Mouse (Mus musculus): ENCODE data around the gene Skiv2l. TPM values are rescaled to one million over a fixed set of nuclear protein-coding genes. Genes with fewer than 3 reads are reported as not detected.

Gene Skiv2l
- polyA plus RNA-seq, 1 experiment = 12.7 TPM

DNA sequence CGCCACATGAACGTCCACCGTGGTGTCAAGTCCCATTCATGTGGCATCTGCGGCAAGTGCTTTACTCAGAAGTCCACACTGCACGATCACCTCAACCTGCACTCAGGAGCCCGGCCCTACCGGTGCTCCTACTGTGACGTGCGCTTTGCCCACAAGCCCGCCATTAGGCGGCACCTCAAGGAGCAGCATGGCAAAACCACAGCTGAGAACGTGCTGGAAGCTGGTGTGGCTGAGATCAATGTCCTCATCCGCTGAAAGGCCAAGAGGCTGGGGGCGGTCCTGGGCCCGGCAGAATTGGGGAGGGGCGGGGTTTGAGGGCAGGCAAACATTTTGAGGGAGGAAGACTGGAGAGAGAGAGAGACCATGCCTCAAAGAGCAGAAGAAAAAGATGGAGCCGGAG, 46.4 kb upstream of the Skiv2l start:
- Histone ChIP-seq H3K36me3 (ENCODE audit: control insufficient read depth, insufficient read depth, low read length, poor library complexity, severe bottlenecking) (no peaks in the 10 kb centered on the region), H3K9ac (ENCODE audit: low read depth, poor library complexity, severe bottlenecking) (no peak overlapping the region), H3K27ac (ENCODE audit: insufficient read depth, low read length) (no peak overlapping the region), H3K9me3 (replicated peaks; ENCODE audit: control insufficient read depth, insufficient read depth, low read length, poor library complexity, severe bottlenecking) (no peaks in the 10 kb centered on the region), H3K4me3 (ENCODE audit: low read depth, low read length) (peak overlapping the region; percentile 7; the same call in 1 of the 2 replicates), H3K4me1 (ENCODE audit: control insufficient read depth, insufficient read depth, low read length) (peaks cover 2% of the 10 kb centered on the region), H3K27me3 (ENCODE audit: control insufficient read depth, insufficient read depth, low read length, poor library complexity, severe bottlenecking) (no peaks in the 10 kb centered on the region)
- TF ChIP-seq EP300 (IDR thresholded peaks at IDR 0.05; ENCODE audit: insufficient read depth, low read depth, low read length) = no peak
- peak; percentile 14 for TF ChIP-seq POLR2A (IDR thresholded peaks at IDR 0.05; ENCODE audit: insufficient read depth, low read length)
- TF ChIP-seq CTCF (IDR thresholded peaks at IDR 0.05; ENCODE audit: low read depth, low read length) = no peak

DNA sequence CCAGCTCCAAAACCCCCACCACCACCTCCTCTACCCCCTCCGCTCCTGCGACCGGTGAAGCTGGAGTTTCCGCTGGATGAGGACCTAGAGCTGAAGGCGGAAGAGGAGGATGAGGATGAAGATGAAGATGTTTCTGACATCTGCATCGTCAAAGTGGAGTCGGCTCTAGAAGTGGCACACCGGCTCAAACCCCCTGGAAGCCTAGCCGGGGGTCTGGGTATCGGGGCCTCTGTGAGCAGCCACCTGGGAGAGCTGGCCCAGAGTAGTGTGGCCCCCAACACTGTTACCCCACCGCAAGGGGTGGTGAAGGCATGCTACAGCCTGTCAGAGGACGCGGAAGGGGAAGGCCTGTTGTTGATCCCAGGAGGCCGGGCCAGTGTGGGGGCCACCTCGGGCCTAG, 45.7 kb upstream of the Skiv2l start:
- Histone ChIP-seq H3K36me3 (ENCODE audit: control insufficient read depth, insufficient read depth, low read length, poor library complexity, severe bottlenecking) (no peaks in the 10 kb centered on the region), H3K4me1 (ENCODE audit: control insufficient read depth, insufficient read depth, low read length) (peaks cover 2% of the 10 kb centered on the region), H3K4me3 (ENCODE audit: low read depth, low read length) (peak overlapping the region; percentile 59), H3K27ac (ENCODE audit: insufficient read depth, low read length) (no peak overlapping the region), H3K27me3 (ENCODE audit: control insufficient read depth, insufficient read depth, low read length, poor library complexity, severe bottlenecking) (no peaks in the 10 kb centered on the region), H3K9me3 (replicated peaks; ENCODE audit: control insufficient read depth, insufficient read depth, low read length, poor library complexity, severe bottlenecking) (no peaks in the 10 kb centered on the region), H3K9ac (ENCODE audit: low read depth, poor library complexity, severe bottlenecking) (no peak overlapping the region)
- TF ChIP-seq POLR2A (IDR thresholded peaks at IDR 0.05; ENCODE audit: insufficient read depth, low read length) = no peak
- TF ChIP-seq EP300 (IDR thresholded peaks at IDR 0.05; ENCODE audit: insufficient read depth, low read depth, low read length) = no peak
- TF ChIP-seq CTCF (IDR thresholded peaks at IDR 0.05; ENCODE audit: low read depth, low read length) = no peak

DNA sequence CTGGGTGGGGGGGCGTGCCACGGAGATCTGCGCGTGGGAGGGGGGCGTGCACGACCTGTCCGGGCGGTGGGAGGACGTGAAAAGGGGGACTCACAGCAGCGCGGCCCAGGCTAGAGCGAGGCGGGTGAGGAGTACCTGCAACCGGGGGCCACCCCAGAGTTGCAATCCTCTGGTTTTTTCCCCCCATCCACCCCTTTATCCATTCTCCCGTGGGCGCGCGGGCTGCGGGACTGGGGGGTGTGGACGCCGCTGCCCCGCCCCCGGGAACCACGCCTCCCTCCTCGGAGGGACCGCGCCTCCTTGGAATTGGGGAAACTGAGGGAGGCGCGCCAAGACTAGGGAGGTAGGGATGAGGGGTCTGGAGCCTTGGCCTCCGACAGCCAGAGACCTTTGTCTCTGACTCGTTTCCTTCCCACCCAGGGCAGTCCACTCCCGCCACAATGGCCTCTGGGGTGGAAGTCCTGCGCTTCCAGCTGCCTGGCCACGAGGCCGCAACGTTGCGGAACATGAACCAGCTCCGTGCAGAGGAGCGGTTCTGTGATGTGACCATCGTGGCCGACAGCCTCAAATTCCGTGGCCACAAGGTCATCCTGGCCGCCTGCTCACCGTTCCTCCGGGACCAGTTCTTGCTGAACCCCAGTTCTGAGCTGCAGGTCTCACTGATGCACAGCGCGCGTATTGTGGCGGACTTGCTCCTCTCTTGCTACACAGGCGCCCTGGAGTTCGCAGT, 45.0 kb upstream of the Skiv2l start:
- peak overlapping the region; percentile 59 for H3K4me3 ChIP-seq (ENCODE audit: low read depth, low read length)
- H3K9ac ChIP-seq (ENCODE audit: low read depth, poor library complexity, severe bottlenecking) = peak overlapping the region; percentile 96
- H3K4me1 ChIP-seq (ENCODE audit: control insufficient read depth, insufficient read depth, low read length) = peaks cover 2% of the 10 kb centered on the region
- no peaks in the 10 kb centered on the region for H3K36me3 ChIP-seq (ENCODE audit: control insufficient read depth, insufficient read depth, low read length, poor library complexity, severe bottlenecking)
- no peak for TF ChIP-seq POLR2A (IDR thresholded peaks at IDR 0.05; ENCODE audit: insufficient read depth, low read length)
- no peak for TF ChIP-seq EP300 (IDR thresholded peaks at IDR 0.05; ENCODE audit: insufficient read depth, low read depth, low read length)
- no peak for TF ChIP-seq CTCF (IDR thresholded peaks at IDR 0.05; ENCODE audit: low read depth, low read length)
- H3K27me3 ChIP-seq (ENCODE audit: control insufficient read depth, insufficient read depth, low read length, poor library complexity, severe bottlenecking) = no peaks in the 10 kb centered on the region
- no peaks in the 10 kb centered on the region for H3K9me3 ChIP-seq (replicated peaks; ENCODE audit: control insufficient read depth, insufficient read depth, low read length, poor library complexity, severe bottlenecking)
- H3K27ac ChIP-seq (ENCODE audit: insufficient read depth, low read length) = no peak overlapping the region

DNA sequence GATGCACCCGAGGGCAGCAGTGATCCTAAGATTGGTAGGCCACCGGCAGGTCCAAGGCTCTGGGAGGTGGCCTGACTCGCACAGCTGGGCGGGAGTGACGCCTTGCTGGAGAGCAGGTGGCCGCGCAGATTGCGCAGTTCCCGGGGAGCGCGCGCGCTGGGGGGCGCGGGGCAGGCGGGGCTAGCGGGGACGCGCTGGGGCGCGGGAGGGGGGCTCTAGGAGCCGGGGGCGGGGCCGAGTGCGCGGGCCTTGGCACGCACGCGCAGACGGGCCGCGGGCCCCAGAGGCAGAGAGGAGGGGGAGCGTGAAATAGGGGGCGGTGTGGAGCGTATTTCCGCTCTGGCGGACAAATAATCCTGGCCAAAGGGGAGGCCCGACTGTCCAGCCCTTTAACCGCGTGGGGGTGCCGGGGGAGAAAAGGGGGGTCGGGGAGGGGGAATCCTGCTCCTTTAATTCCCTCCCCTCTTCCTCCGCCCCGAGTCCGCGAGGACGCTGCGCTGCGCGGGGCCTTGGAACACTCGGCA, 44.1 kb upstream of the Skiv2l start:
- TF ChIP-seq POLR2A (IDR thresholded peaks at IDR 0.05; ENCODE audit: insufficient read depth, low read length) (peak; percentile 66), EP300 (IDR thresholded peaks at IDR 0.05; ENCODE audit: insufficient read depth, low read depth, low read length) (peak; percentile 56; the same call in 1 of the 2 replicates), CTCF (IDR thresholded peaks at IDR 0.05; ENCODE audit: low read depth, low read length) (no peak)
- no peaks in the 10 kb centered on the region for H3K27me3 ChIP-seq (ENCODE audit: control insufficient read depth, insufficient read depth, low read length, poor library complexity, severe bottlenecking)
- peak overlapping the region; percentile 59 for H3K4me3 ChIP-seq (ENCODE audit: low read depth, low read length)
- H3K36me3 ChIP-seq (ENCODE audit: control insufficient read depth, insufficient read depth, low read length, poor library complexity, severe bottlenecking) = no peaks in the 10 kb centered on the region
- no peaks in the 10 kb centered on the region for H3K9me3 ChIP-seq (replicated peaks; ENCODE audit: control insufficient read depth, insufficient read depth, low read length, poor library complexity, severe bottlenecking)
- peak overlapping the region; percentile 84 for H3K27ac ChIP-seq (ENCODE audit: insufficient read depth, low read length)
- peaks cover 2% of the 10 kb centered on the region for H3K4me1 ChIP-seq (ENCODE audit: control insufficient read depth, insufficient read depth, low read length)
- H3K9ac ChIP-seq (ENCODE audit: low read depth, poor library complexity, severe bottlenecking) = peak overlapping the region; percentile 96

DNA sequence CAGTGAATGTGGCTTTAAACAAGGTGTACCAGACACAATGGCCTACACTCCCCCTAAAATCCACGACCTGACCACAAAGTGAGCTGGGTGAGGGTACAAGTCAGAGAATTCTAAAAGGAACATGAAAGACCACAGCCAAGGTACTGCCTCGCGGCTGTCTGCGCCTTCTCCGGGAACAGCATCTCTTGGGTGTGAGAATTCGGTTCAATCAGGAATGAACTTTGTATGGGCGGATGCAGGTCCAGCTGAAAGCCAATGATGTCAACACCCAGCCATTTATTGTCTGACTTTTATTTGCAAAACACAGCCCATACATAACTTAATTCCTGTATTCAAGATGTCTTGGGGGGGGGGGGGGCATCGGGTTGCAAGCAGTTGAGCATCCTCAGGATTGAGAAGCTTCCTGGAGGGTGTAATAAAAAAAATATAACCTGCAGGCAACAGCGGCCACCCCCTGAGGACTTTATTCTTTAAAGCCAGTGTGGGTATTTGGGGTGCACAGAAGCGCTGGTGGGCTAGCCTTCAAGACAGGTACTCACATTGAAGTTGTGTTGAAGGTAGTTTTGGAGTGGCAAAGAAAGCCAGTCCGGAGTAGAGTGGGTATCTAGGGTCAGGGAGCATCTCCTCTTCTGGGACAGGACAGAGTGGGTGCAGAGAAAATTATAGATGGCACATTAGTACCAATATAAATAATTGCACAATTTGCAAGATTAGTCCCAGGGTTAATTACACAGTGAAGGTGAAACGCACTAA, 43.2 kb upstream of the Skiv2l start:
- Histone ChIP-seq H3K9ac (ENCODE audit: low read depth, poor library complexity, severe bottlenecking) (peak overlapping the region; percentile 8; the same call in 1 of the 2 replicates), H3K36me3 (ENCODE audit: control insufficient read depth, insufficient read depth, low read length, poor library complexity, severe bottlenecking) (no peaks in the 10 kb centered on the region), H3K27ac (ENCODE audit: insufficient read depth, low read length) (peak overlapping the region; percentile 84), H3K4me3 (ENCODE audit: low read depth, low read length) (no peak overlapping the region), H3K9me3 (replicated peaks; ENCODE audit: control insufficient read depth, insufficient read depth, low read length, poor library complexity, severe bottlenecking) (no peaks in the 10 kb centered on the region), H3K4me1 (ENCODE audit: control insufficient read depth, insufficient read depth, low read length) (peaks cover 2% of the 10 kb centered on the region), H3K27me3 (ENCODE audit: control insufficient read depth, insufficient read depth, low read length, poor library complexity, severe bottlenecking) (no peaks in the 10 kb centered on the region)
- TF ChIP-seq POLR2A (IDR thresholded peaks at IDR 0.05; ENCODE audit: insufficient read depth, low read length) (no peak), EP300 (IDR thresholded peaks at IDR 0.05; ENCODE audit: insufficient read depth, low read depth, low read length) (peak; percentile 61; the same call in 1 of the 2 replicates), CTCF (IDR thresholded peaks at IDR 0.05; ENCODE audit: low read depth, low read length) (no peak)

Data from ES-Bruce4 (cell line).